Mouse (Mus musculus): ENCODE measurements around the gene Gatad2b. TPM values are rescaled to one million over a fixed set of nuclear protein-coding genes. Genes with fewer than 3 reads are reported as not detected.

Gene Gatad2b
- polyA plus RNA-seq (2014; fragmentation: Illumina TruSeq; extraction: RNeasy Lipid Tissue Mini Kit (QIAGEN cat#74804); ENCODE audit: low read depth, low replicate concordance), result 13.4 TPM

GRCm38 (mm10) chr3:90292345-90293275, at the start of gene Gatad2b:
Gene Gatad2b (plus strand): TSS chr3:90293178.

GRCm38 (mm10) chr3:90247960-90248745, 44.8 kb upstream of the Gatad2b start, which contains the start of gene Slc39a1:
Gene Slc39a1 (plus strand): TSS chr3:90248172.

DNA sequence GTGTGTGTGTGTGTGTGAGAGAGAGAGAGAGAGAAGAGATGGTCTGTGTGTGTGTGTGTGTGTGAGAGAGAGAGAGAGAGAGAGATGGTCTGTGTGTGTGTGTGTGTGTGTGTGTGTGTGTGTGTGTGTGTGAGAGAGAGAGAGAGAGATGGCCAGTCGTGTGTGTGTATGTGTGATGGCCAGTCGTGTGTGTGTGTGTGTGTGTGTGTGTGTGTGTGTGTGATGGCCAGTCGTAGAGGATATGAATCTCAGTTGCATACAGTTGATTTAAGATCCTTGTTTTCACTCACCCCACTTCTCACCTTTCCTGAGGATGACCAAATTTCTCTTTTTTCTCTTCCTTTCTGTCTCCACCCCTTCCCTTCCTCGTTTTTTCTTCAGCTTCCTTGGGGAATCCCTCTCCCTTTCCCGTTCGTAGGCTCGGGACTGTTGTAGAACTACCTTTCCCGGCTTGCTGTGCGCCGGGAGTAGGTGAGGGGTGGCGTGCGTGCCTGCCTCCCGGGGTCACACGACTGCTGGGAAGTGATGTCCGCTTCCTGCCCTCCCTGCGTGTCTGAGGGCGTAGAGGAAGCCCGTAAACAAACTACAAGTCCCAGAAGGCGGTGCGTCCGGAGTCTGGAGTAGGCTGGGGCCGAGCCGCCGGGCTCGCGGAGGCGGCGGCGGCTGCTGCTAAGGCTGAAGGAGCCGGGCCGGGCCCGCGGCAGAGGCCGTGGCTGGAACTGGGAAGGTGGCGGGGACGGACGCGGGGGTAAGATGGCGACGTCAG, 39.1 kb upstream of the Gatad2b start, which contains the start of gene Crtc2:
Crtc2 (plus strand) TSS at position 511 of the 766 bp plus-strand sequence.

GRCm38 (mm10) chr3:90265034-90265931, 27.7 kb upstream of the Gatad2b start, which contains the start of gene Dennd4b:
Gene Dennd4b (plus strand): TSS chr3:90265185.

GRCm38 (mm10) chr3:90389511-90390490, 96.8 kb downstream of the Gatad2b start, which contains the start of gene Slc27a3:
Gene Slc27a3 (minus strand): TSS chr3:90389938.

Other genes starting within 250 kb of the Gatad2b start
- 60.0 TPM for gene 4933434E20Rik, start 241.5 kb upstream of the Gatad2b start, polyA plus RNA-seq (2014; fragmentation: Illumina TruSeq; extraction: RNeasy Lipid Tissue Mini Kit (QIAGEN cat#74804); ENCODE audit: low read depth, low replicate concordance)
- gene Ubap2l, start 240.6 kb upstream of the Gatad2b start, polyA plus RNA-seq (2014; fragmentation: Illumina TruSeq; extraction: RNeasy Lipid Tissue Mini Kit (QIAGEN cat#74804); ENCODE audit: low read depth, low replicate concordance), result 36.7 TPM
- gene Tpm3, start 220.5 kb upstream of the Gatad2b start, polyA plus RNA-seq (2014; fragmentation: Illumina TruSeq; extraction: RNeasy Lipid Tissue Mini Kit (QIAGEN cat#74804); ENCODE audit: low read depth, low replicate concordance), result 75.3 TPM
- gene Nup210l, start 189.0 kb upstream of the Gatad2b start, polyA plus RNA-seq (2014; fragmentation: Illumina TruSeq; extraction: RNeasy Lipid Tissue Mini Kit (QIAGEN cat#74804); ENCODE audit: low read depth, low replicate concordance), result not detected
- gene Rps27, start 79.5 kb upstream of the Gatad2b start, polyA plus RNA-seq (2014; fragmentation: Illumina TruSeq; extraction: RNeasy Lipid Tissue Mini Kit (QIAGEN cat#74804); ENCODE audit: low read depth, low replicate concordance), result 676 TPM
- gene Rab13, start 79.5 kb upstream of the Gatad2b start, polyA plus RNA-seq (2014; fragmentation: Illumina TruSeq; extraction: RNeasy Lipid Tissue Mini Kit (QIAGEN cat#74804); ENCODE audit: low read depth, low replicate concordance), result 3.8 TPM
- gene Jtb, start 61.6 kb upstream of the Gatad2b start, polyA plus RNA-seq (2014; fragmentation: Illumina TruSeq; extraction: RNeasy Lipid Tissue Mini Kit (QIAGEN cat#74804); ENCODE audit: low read depth, low replicate concordance), result 93.3 TPM
- gene Creb3l4, start 49.7 kb upstream of the Gatad2b start, polyA plus RNA-seq (2014; fragmentation: Illumina TruSeq; extraction: RNeasy Lipid Tissue Mini Kit (QIAGEN cat#74804); ENCODE audit: low read depth, low replicate concordance), result not detected
- 57.5 TPM for gene Slc39a1, start 45.0 kb upstream of the Gatad2b start, polyA plus RNA-seq (2014; fragmentation: Illumina TruSeq; extraction: RNeasy Lipid Tissue Mini Kit (QIAGEN cat#74804); ENCODE audit: low read depth, low replicate concordance)
- 12.9 TPM for gene Crtc2, start 39.0 kb upstream of the Gatad2b start, polyA plus RNA-seq (2014; fragmentation: Illumina TruSeq; extraction: RNeasy Lipid Tissue Mini Kit (QIAGEN cat#74804); ENCODE audit: low read depth, low replicate concordance)
- gene Dennd4b, start 28.0 kb upstream of the Gatad2b start, polyA plus RNA-seq (2014; fragmentation: Illumina TruSeq; extraction: RNeasy Lipid Tissue Mini Kit (QIAGEN cat#74804); ENCODE audit: low read depth, low replicate concordance), result 0.87 TPM
- gene Slc27a3, start 96.8 kb downstream of the Gatad2b start, polyA plus RNA-seq (2014; fragmentation: Illumina TruSeq; extraction: RNeasy Lipid Tissue Mini Kit (QIAGEN cat#74804); ENCODE audit: low read depth, low replicate concordance), result not detected
- gene Ints3, start 140.4 kb downstream of the Gatad2b start, polyA plus RNA-seq (2014; fragmentation: Illumina TruSeq; extraction: RNeasy Lipid Tissue Mini Kit (QIAGEN cat#74804); ENCODE audit: low read depth, low replicate concordance), result 3.6 TPM
- 3.0 TPM for gene Npr1, start 172.7 kb downstream of the Gatad2b start, polyA plus RNA-seq (2014; fragmentation: Illumina TruSeq; extraction: RNeasy Lipid Tissue Mini Kit (QIAGEN cat#74804); ENCODE audit: low read depth, low replicate concordance)
- gene Ilf2, start 182.9 kb downstream of the Gatad2b start, polyA plus RNA-seq (2014; fragmentation: Illumina TruSeq; extraction: RNeasy Lipid Tissue Mini Kit (QIAGEN cat#74804); ENCODE audit: low read depth, low replicate concordance), result 16.2 TPM
- gene Snapin, start 197.9 kb downstream of the Gatad2b start, polyA plus RNA-seq (2014; fragmentation: Illumina TruSeq; extraction: RNeasy Lipid Tissue Mini Kit (QIAGEN cat#74804); ENCODE audit: low read depth, low replicate concordance), result 31.9 TPM
- 71.7 TPM for gene Chtop, start 216.3 kb downstream of the Gatad2b start, polyA plus RNA-seq (2014; fragmentation: Illumina TruSeq; extraction: RNeasy Lipid Tissue Mini Kit (QIAGEN cat#74804); ENCODE audit: low read depth, low replicate concordance)
- gene S100a1, start 221.2 kb downstream of the Gatad2b start, polyA plus RNA-seq (2014; fragmentation: Illumina TruSeq; extraction: RNeasy Lipid Tissue Mini Kit (QIAGEN cat#74804); ENCODE audit: low read depth, low replicate concordance), result 118 TPM
- gene S100a13, start 221.3 kb downstream of the Gatad2b start, polyA plus RNA-seq (2014; fragmentation: Illumina TruSeq; extraction: RNeasy Lipid Tissue Mini Kit (QIAGEN cat#74804); ENCODE audit: low read depth, low replicate concordance), result 21.7 TPM
- gene S100a14, start 233.7 kb downstream of the Gatad2b start, polyA plus RNA-seq (2014; fragmentation: Illumina TruSeq; extraction: RNeasy Lipid Tissue Mini Kit (QIAGEN cat#74804); ENCODE audit: low read depth, low replicate concordance), result not detected
- gene S100a16, start 244.1 kb downstream of the Gatad2b start, polyA plus RNA-seq (2014; fragmentation: Illumina TruSeq; extraction: RNeasy Lipid Tissue Mini Kit (QIAGEN cat#74804); ENCODE audit: low read depth, low replicate concordance), result 12.6 TPM

All from liver, adult 10 weeks (tissue).